Mouse (Mus musculus) stomach, embryonic 15.5 days (tissue): ENCODE measurements around the gene Rpl19. TPM values are rescaled to one million over a fixed set of nuclear protein-coding genes. Genes with fewer than 3 reads are reported as not detected.

Experiments
- ATAC-seq: fragments of 200-750 bp; cut with Nextera tagmentation; 2 replicates; pipeline ENCODE4 v1.8.0; 2017; ENCODE audit warnings: low read depth, moderate number of reproducible peaks, moderate TSS enrichment; ENCODE audit not compliant: insufficient read depth, low FRiP score
- H3K27ac ChIP-seq: fragments of 300-500 bp; sonication (generic); 2 replicates; pipeline ENCODE4 v1.5.1; 2015; ENCODE audit warnings: mild to moderate bottlenecking, inconsistent platforms
- H3K27me3 ChIP-seq: fragments of 300-500 bp; sonication (generic); replicated peaks from 2 replicates; pipeline ENCODE4 v1.6.1; 2015; ENCODE audit warnings: inconsistent platforms
- H3K36me3 ChIP-seq: fragments of 300-500 bp; sonication (generic); 2 replicates; pipeline ENCODE4 v1.6.1; 2015; ENCODE audit warnings: inconsistent platforms
- H3K4me1 ChIP-seq: fragments of 300-500 bp; sonication (generic); 2 replicates; pipeline ENCODE4 v1.6.1; 2015; ENCODE audit warnings: inconsistent platforms
- H3K4me2 ChIP-seq: fragments of 300-500 bp; sonication (generic); 2 replicates; pipeline ENCODE4 v1.6.1; 2015; ENCODE audit warnings: mild to moderate bottlenecking, inconsistent platforms
- H3K4me3 ChIP-seq: fragments of 300-500 bp; sonication (generic); replicated peaks from 2 replicates; pipeline ENCODE4 v1.5.1; 2015; ENCODE audit warnings: inconsistent platforms
- H3K9ac ChIP-seq: fragments of 300-500 bp; sonication (generic); 2 replicates; pipeline ENCODE4 v1.6.1; 2015; ENCODE audit warnings: inconsistent platforms
- H3K9me3 ChIP-seq: fragments of 300-500 bp; sonication (generic); 2 replicates; pipeline ENCODE4 v1.6.1; 2016; ENCODE audit warnings: inconsistent platforms
- WGBS: fragments of 180-500 bp; shearing (Covaris S2); methylation state at CpG from one replicate; pipeline ENCODE4 v1.1.7; 2015; 5-methylcytosine and 5-hydroxymethylcytosine counted together
- polyA plus RNA-seq: library from polyadenylated mRNA; unstranded; fragments of >200 nt; fragmentation: Nextera tagmentation; extraction: Ambion mirVana; gene quantifications from 2 replicates; pipeline ENCODE4 v1.2.1, GENCODE M21; 2015

The Rpl19 gene
- polyA plus RNA-seq, 1 experiment from 2014 or later: 855 TPM

GRCm38 (mm10) chr11:98027297-98027688 is 783 bp downstream of the Rpl19 start:
- WGBS: 0% methylated on average over 18 of the region's 18 CpGs
- Histone ChIP-seq H3K9ac (peak overlapping the region; percentile 97), H3K4me1 (peaks cover 11% of the 10 kb centered on the region), H3K36me3 (peaks cover 30% of the 10 kb centered on the region), H3K27ac (peak overlapping the region; percentile 91), H3K4me3 (peak overlapping the region; percentile 87), H3K27me3 (no peaks in the 10 kb centered on the region), H3K9me3 (no peaks in the 10 kb centered on the region), H3K4me2 (peak overlapping the region; percentile 73)
- ATAC-seq: no peak

- peak overlapping the region; percentile 87 for H3K4me3 ChIP-seq
- H3K9ac ChIP-seq: peak overlapping the region; percentile 97
- ATAC-seq: no peak
- no peaks in the 10 kb centered on the region for H3K9me3 ChIP-seq
- no peaks in the 10 kb centered on the region for H3K27me3 ChIP-seq
- H3K36me3 ChIP-seq: peaks cover 30% of the 10 kb centered on the region
- 16% methylated on average over 7 of the region's 7 CpGs for WGBS
- H3K4me2 ChIP-seq: peak overlapping the region; percentile 73
- H3K4me1 ChIP-seq: peaks cover 11% of the 10 kb centered on the region
- H3K27ac ChIP-seq: 0 out of 2 replicates have a peak overlapping the region, but pooled peaks have one; percentile 91
Measured at GRCm38 (mm10) chr11:98027785-98028184, 1.3 kb downstream of the Rpl19 start.

DNA sequence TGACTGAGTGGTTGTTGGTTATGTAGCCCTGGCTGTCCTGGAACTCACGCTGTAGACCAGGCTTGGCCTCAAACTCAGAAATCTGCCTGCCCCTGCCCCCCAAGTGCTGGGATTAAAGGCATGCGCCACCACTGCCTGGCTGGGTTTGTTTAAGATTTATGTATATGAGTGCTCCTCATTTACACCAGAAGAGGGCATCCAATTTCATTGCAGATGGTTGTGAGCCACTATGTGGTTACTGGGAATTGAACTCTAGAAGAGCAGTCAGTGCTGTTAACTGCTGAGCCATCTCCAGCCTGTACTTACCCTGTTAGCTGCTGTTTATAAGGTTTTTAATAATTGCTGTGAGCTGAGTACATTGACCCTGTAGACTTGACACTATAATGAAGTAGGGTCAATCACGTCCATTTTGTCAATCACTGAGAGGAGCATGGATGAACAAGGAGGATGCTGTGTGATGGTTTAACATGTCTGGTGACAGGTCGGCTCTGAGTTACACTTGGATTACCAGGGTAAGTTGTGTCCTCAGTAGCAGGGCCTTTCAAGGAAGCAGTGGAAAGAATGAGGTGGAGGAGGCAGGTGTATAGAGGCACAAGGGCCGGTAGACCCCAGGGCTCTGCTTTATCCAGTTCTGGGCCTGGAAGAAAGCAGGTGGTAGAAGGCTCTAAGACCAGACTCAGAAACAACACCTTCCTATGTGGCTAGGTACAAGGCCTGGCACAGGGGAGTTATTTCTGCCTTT is 4.4 kb downstream of the Rpl19 start:
- Histone ChIP-seq H3K4me3 (no peak overlapping the region), H3K9me3 (no peaks in the 10 kb centered on the region), H3K9ac (no peak overlapping the region), H3K4me2 (no peak overlapping the region), H3K27me3 (0 out of 2 replicates have a peak, but pooled peaks cover 2% of the 10 kb centered on the region), H3K4me1 (peaks cover 12% of the 10 kb centered on the region), H3K36me3 (peaks cover 30% of the 10 kb centered on the region), H3K27ac (no peak overlapping the region; the same call in 1 of the 2 replicates)
- WGBS: 46% methylated on average over 5 of the region's 5 CpGs
- ATAC-seq: no peak

- ATAC-seq: no peak
- Histone ChIP-seq H3K27ac (no peak overlapping the region; the same call in 1 of the 2 replicates), H3K9me3 (no peaks in the 10 kb centered on the region), H3K4me2 (no peak overlapping the region), H3K4me1 (peaks cover 14% of the 10 kb centered on the region), H3K36me3 (peaks cover 30% of the 10 kb centered on the region), H3K9ac (no peak overlapping the region), H3K27me3 (peaks cover 6% of the 10 kb centered on the region; the same call in 1 of the 2 replicates), H3K4me3 (no peak overlapping the region)
- WGBS: 6% methylated on average over 5 of the region's 5 CpGs
Measured at GRCm38 (mm10) chr11:98031443-98031770, 4.9 kb downstream of the Rpl19 start.

- Histone ChIP-seq H3K9me3 (no peaks in the 10 kb centered on the region), H3K27ac (no peak overlapping the region), H3K36me3 (peaks cover 22% of the 10 kb centered on the region), H3K9ac (no peak overlapping the region), H3K27me3 (peaks cover 17% of the 10 kb centered on the region; the same call in 1 of the 2 replicates), H3K4me1 (peaks cover 14% of the 10 kb centered on the region), H3K4me3 (no peak overlapping the region), H3K4me2 (no peak overlapping the region)
- WGBS: 70% methylated on average over 5 of the region's 5 CpGs
- no peak for ATAC-seq
Measured at GRCm38 (mm10) chr11:98034061-98034460, 7.6 kb downstream of the Rpl19 start.

DNA sequence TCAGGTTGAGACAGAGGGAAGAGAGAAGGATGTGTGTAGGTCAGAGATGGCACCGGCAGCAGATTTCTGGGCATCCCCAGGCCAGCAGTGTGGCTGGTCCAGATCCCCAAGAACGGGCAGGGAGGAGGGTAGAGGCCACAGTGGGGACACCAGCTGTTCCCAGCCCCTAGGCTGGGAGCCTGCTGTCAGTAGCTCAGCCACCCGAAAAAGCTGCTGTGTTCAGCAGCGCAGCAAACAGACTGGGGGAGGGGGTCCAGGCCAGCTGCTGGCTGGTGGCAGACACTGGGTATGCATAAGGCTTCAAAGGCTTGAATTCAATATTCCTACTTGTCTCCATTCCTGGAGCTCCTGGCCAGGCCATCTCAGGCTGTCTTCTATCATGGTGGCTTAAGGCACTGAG is 8.3 kb downstream of the Rpl19 start:
- Histone ChIP-seq H3K27ac (no peak overlapping the region), H3K9me3 (no peaks in the 10 kb centered on the region), H3K4me1 (peaks cover 14% of the 10 kb centered on the region), H3K27me3 (peaks cover 17% of the 10 kb centered on the region; the same call in 1 of the 2 replicates), H3K9ac (no peak overlapping the region), H3K4me3 (no peak overlapping the region), H3K36me3 (peaks cover 14% of the 10 kb centered on the region), H3K4me2 (no peak overlapping the region)
- WGBS: 45% methylated on average over 4 of the region's 4 CpGs
- ATAC-seq: no peak

DNA sequence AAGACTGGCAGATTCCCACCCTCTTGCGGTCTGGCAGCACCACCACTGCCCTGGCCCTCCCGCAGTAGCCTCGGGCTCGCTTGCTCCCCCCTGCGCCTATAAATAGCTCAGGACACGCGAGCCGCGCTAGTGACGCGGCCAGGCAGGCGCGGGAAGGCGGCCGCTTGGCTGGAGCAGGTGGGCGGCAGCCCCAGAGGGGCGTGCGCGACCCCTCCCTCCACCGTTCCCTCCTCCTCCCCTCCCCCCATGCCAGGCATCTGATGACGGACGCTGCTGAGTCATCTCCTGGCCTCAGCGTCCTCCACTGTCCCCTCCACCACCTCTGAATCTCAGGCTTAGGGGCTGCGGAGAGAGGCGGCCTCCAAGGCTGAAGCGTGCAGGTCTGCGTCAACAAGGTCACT is 9.5 kb downstream of the Rpl19 start:
- WGBS: 1% methylated on average over 25 of the region's 27 CpGs

GRCm38 (mm10) chr11:98037871-98038270 is 11.4 kb downstream of the Rpl19 start:
- Histone ChIP-seq H3K27ac (no peak overlapping the region), H3K36me3 (no peaks in the 10 kb centered on the region), H3K4me1 (peaks cover 14% of the 10 kb centered on the region), H3K9me3 (no peaks in the 10 kb centered on the region), H3K4me3 (no peak overlapping the region), H3K27me3 (peaks cover 17% of the 10 kb centered on the region; the same call in 1 of the 2 replicates), H3K4me2 (no peak overlapping the region), H3K9ac (no peak overlapping the region)
- no peak for ATAC-seq
- WGBS: 64% methylated on average over 14 of the region's 14 CpGs

More for the DNA sequence above, 9.5 kb downstream of the Rpl19 start:
- ATAC-seq: peak; percentile 45; the same call in 1 of the 2 replicates
- peak overlapping the region; percentile 66 for H3K4me2 ChIP-seq
- H3K27ac ChIP-seq: no peak overlapping the region
- H3K9me3 ChIP-seq: no peaks in the 10 kb centered on the region
- H3K4me1 ChIP-seq: peaks cover 14% of the 10 kb centered on the region
- no peak overlapping the region for H3K9ac ChIP-seq
- peaks cover 4% of the 10 kb centered on the region for H3K36me3 ChIP-seq
- H3K27me3 ChIP-seq: peaks cover 17% of the 10 kb centered on the region; the same call in 1 of the 2 replicates
- peak overlapping the region; percentile 32 for H3K4me3 ChIP-seq

- H3K4me3 ChIP-seq: no peak overlapping the region
- WGBS: 79% methylated on average over 8 of the region's 8 CpGs
- no peak overlapping the region for H3K27ac ChIP-seq
- H3K27me3 ChIP-seq: peaks cover 14% of the 10 kb centered on the region; the same call in 1 of the 2 replicates
- no peaks in the 10 kb centered on the region for H3K9me3 ChIP-seq
- H3K4me2 ChIP-seq: no peak overlapping the region
- H3K9ac ChIP-seq: no peak overlapping the region
- no peak for ATAC-seq
- peaks cover 4% of the 10 kb centered on the region for H3K4me1 ChIP-seq
- H3K36me3 ChIP-seq: no peaks in the 10 kb centered on the region
Measured at GRCm38 (mm10) chr11:98040975-98041374, 14.5 kb downstream of the Rpl19 start.

- Histone ChIP-seq H3K4me3 (no peak overlapping the region), H3K27ac (no peak overlapping the region), H3K4me1 (no peaks in the 10 kb centered on the region), H3K27me3 (peaks cover 4% of the 10 kb centered on the region; the same call in 1 of the 2 replicates), H3K9me3 (no peaks in the 10 kb centered on the region), H3K4me2 (no peak overlapping the region), H3K36me3 (no peaks in the 10 kb centered on the region), H3K9ac (no peak overlapping the region)
- no peak for ATAC-seq
- WGBS: 80% methylated on average over 6 of the region's 6 CpGs
Measured at GRCm38 (mm10) chr11:98042741-98043140, 16.2 kb downstream of the Rpl19 start.

DNA sequence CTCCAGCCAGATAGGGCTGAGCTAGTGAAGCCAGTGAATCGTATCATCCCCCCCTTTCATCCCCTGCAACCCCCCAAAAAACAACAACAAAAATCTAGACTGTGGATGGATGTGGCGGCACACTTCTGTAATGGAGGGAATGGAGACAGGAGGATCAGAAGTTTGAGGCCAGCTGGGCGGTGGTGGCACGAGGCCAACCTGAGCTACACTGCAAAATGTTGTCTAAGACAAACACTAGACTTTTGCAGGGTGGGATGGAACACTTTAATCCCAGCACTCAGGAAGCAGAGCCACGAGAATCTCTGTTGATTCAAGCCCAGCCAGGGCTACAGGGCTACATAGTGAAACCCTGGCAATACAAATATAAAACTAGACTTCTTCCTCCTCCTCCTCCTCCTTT is 17.6 kb downstream of the Rpl19 start:
- WGBS: 58% methylated on average over 5 of the region's 5 CpGs
- Histone ChIP-seq H3K4me3 (no peak overlapping the region), H3K4me2 (no peak overlapping the region), H3K4me1 (no peaks in the 10 kb centered on the region), H3K9me3 (no peaks in the 10 kb centered on the region), H3K36me3 (no peaks in the 10 kb centered on the region), H3K27ac (no peak overlapping the region), H3K27me3 (peaks cover 4% of the 10 kb centered on the region), H3K9ac (no peak overlapping the region)
- ATAC-seq: no peak

DNA sequence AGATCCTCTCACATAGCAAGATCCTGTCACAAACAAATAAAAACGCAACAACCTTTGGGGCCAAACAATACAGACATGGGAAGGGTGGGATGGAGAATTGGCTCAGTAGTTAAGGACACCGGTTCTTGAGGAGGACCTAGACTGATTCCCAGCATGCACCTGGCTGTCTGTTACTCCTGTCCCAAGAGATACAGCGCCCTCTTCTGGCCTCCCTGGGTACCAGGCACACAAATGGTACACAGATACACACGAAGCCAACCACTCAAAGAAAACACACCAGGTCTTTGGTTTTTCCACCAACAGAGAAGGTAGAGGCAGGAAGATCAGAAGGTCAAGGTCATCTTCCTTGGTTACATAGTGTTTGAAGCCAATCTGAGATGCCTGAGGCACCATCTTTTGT is 19.1 kb downstream of the Rpl19 start:
- H3K4me3 ChIP-seq: no peak overlapping the region
- ATAC-seq: no peak
- H3K27ac ChIP-seq: no peak overlapping the region
- H3K9ac ChIP-seq: no peak overlapping the region
- peaks cover 14% of the 10 kb centered on the region for H3K27me3 ChIP-seq
- no peak overlapping the region for H3K4me2 ChIP-seq
- WGBS: 66% methylated on average over 4 of the region's 4 CpGs
- H3K36me3 ChIP-seq: no peaks in the 10 kb centered on the region
- no peaks in the 10 kb centered on the region for H3K9me3 ChIP-seq
- H3K4me1 ChIP-seq: no peaks in the 10 kb centered on the region
